Mouse (Mus musculus) frontal cortex, postnatal 10 days (tissue): ENCODE data around the gene Tnfaip8l1.

ENCODE experiments used
- DNase-seq, 2 experiments: peaks; one replicate each; pipeline ENCODE4 v3.0.0; 2022; ENCODE audit warnings: low spot score in 2 of 2, mixed read lengths in 1 of 2

The Tnfaip8l1 gene

GRCm38 (mm10) chr17:56162231-56162774, at the start of gene Tnfaip8l1:
Gene Tnfaip8l1, plus strand, starts transcription at chr17:56162477.
- peak; percentile 92 to 93 for DNase-seq

GRCm38 (mm10) chr17:56112743-56113142, 49.5 kb upstream of the Tnfaip8l1 start:
- no peak for DNase-seq

- no peak for DNase-seq
Measured at GRCm38 (mm10) chr17:56116193-56116592, 46.1 kb upstream of the Tnfaip8l1 start.

- peak; percentile 41 to 50 for DNase-seq
Measured at GRCm38 (mm10) chr17:56117251-56117710, 45.0 kb upstream of the Tnfaip8l1 start, which contains the start of gene Plin5. Gene Plin5, minus strand, starts transcription at chr17:56117596.

GRCm38 (mm10) chr17:56119431-56119830, 42.8 kb upstream of the Tnfaip8l1 start:
- no peak for DNase-seq

GRCm38 (mm10) chr17:56119981-56120880, 42.0 kb upstream of the Tnfaip8l1 start:
- no peak for DNase-seq

- DNase-seq = no peak
Measured at GRCm38 (mm10) chr17:56121826-56122225, 40.5 kb upstream of the Tnfaip8l1 start, which contains the start of gene Lrg1. Gene Lrg1, minus strand, starts transcription at chr17:56122001.

- DNase-seq = no peak
Measured at GRCm38 (mm10) chr17:56123161-56123560, 39.1 kb upstream of the Tnfaip8l1 start.

- no peak for DNase-seq
Measured at GRCm38 (mm10) chr17:56123681-56124340, 38.5 kb upstream of the Tnfaip8l1 start.

- DNase-seq = no peak
Measured at GRCm38 (mm10) chr17:56124377-56125275, 37.7 kb upstream of the Tnfaip8l1 start.

- no peak for DNase-seq
Measured at GRCm38 (mm10) chr17:56125276-56125630, 37.0 kb upstream of the Tnfaip8l1 start.

- no peak for DNase-seq
Measured at GRCm38 (mm10) chr17:56126175-56126574, 36.1 kb upstream of the Tnfaip8l1 start.

- DNase-seq = no peak
Measured at GRCm38 (mm10) chr17:56128246-56128645, 34.0 kb upstream of the Tnfaip8l1 start.

- DNase-seq = no peak
Measured at GRCm38 (mm10) chr17:56131136-56131535, 31.1 kb upstream of the Tnfaip8l1 start.

- DNase-seq = no peak
Measured at GRCm38 (mm10) chr17:56131814-56132213, 30.5 kb upstream of the Tnfaip8l1 start.

GRCm38 (mm10) chr17:56132661-56133060, 29.6 kb upstream of the Tnfaip8l1 start:
- no peak for DNase-seq

GRCm38 (mm10) chr17:56133457-56134363, 28.6 kb upstream of the Tnfaip8l1 start:
- no peak for DNase-seq

- peak in 1 of 2 experiments; percentile 55 for DNase-seq
Measured at GRCm38 (mm10) chr17:56134463-56134971, 27.8 kb upstream of the Tnfaip8l1 start.

GRCm38 (mm10) chr17:56136558-56136957, 25.7 kb upstream of the Tnfaip8l1 start:
- no peak for DNase-seq
